Mouse (Mus musculus): ENCODE measurements around the gene Il1r1.
"Not testable (repeated sequence)": the region's sequence is repeated elsewhere in the genome, so short reads cannot be mapped to it uniquely, and the experiment has no call there.

Gene Il1r1

GRCm38 (mm10) chr1:40271052-40271451 is 46.2 kb downstream of the Il1r1 start:
- no peak for DNase-seq (ENCODE audit: low spot score)

GRCm38 (mm10) chr1:40271486-40272055 is 46.7 kb downstream of the Il1r1 start:
- DNase-seq (ENCODE audit: low spot score): no peak

GRCm38 (mm10) chr1:40272204-40272603 is 47.3 kb downstream of the Il1r1 start:
- DNase-seq (ENCODE audit: low spot score): no peak

DNA sequence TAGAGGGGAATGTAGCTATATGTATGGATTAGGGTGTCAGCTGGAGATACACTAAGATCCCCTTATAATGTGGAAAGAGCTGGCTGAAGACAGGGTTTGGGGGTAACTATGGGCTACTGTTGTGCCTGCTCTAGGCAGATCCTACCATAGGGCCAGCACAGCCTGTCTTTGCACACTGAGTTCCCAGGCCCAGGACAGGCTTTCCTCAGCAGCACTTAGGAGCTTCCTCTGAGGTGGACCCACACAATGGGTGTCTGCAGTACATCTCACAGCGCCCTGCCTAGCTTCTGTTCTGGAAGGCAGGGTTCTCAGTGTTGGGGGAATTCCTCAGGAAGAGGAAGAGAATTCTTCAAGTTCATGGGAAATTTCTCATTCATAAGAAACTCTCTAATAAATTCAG is 48.6 kb downstream of the Il1r1 start:
- no peak for DNase-seq (ENCODE audit: low spot score)

DNA sequence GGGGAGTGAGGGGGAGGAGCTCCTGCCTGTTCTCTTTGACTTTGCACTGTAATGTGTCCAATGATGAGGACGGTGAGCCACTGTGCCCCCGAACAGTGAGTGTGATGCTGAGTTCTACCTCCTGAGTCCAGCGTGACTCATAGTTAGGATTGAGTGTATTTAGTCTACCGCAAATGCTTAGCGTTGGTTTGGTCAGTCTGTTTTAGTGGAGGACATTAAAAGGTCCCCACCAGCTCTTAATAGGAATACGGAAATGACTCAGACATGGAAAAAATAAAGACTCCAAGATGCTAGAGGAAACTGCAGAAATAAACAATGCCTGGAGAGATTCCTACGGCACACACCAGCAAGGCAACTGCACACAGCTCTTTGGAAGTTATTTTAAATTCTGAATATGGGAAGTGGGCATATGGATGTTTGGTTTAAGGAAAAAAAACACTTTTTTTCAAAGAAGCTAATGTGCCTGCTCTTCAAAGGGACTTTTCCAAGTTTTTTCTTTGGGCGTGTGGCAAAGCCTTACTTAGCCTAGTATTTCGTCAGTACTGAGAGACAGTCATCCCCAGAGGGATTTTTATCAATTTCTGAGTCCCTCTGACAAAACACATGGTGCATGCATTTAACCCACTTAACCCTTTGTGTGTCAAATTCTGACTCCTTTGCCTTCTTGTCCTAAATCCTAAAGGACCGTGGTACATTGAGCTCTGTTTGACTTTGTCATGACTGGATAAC is 50.6 kb downstream of the Il1r1 start:
- no peak for DNase-seq (ENCODE audit: low spot score)

DNA sequence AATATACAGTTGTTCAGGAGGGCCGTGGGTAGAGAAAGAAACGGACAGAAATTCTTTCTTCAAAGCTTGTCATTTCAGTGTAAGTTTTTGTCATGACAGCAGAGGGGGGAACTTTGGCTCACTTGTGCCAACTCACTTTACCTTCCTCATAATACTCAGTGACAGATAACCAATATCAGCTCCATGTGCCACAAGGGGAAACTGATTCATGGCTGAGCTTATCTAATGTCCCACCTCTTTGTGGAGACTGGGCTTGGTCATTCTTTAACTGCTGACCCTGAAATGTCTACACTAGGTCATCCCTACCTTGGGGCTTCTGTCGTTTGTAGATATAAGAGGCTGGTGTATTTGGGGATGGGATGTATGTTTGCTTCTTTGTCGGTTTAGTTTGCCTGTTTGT is 53.1 kb downstream of the Il1r1 start:
- DNase-seq (ENCODE audit: low spot score): no peak

DNA sequence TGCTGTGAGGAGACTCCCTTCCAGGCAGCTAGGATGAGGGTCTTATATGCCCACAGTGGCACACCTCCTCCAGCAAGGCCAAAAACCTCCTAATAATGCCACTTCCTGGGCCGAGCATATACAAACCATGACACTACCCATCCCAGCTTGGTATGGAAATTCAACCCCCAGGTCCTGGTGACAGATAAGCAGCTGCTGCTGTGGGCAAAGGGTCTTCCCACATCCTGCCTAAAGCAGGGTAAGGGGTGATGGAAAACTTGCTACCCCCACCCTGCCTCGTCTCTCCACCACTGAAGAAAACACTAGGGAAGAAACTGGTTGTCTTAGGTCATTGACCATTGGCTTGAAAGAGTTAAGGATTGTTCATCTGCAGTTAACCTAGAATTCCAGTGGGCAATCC is 53.8 kb downstream of the Il1r1 start:
- DNase-seq (ENCODE audit: low spot score): no peak

GRCm38 (mm10) chr1:40279182-40279743 is 54.4 kb downstream of the Il1r1 start:
- no peak for DNase-seq (ENCODE audit: low spot score)

GRCm38 (mm10) chr1:40281950-40282349 is 57.1 kb downstream of the Il1r1 start:
- DNase-seq (ENCODE audit: low spot score): no peak

GRCm38 (mm10) chr1:40282394-40282793 is 57.5 kb downstream of the Il1r1 start:
- no peak for DNase-seq (ENCODE audit: low spot score)

GRCm38 (mm10) chr1:40283995-40284394 is 59.1 kb downstream of the Il1r1 start:
- no peak for DNase-seq (ENCODE audit: low spot score)

DNA sequence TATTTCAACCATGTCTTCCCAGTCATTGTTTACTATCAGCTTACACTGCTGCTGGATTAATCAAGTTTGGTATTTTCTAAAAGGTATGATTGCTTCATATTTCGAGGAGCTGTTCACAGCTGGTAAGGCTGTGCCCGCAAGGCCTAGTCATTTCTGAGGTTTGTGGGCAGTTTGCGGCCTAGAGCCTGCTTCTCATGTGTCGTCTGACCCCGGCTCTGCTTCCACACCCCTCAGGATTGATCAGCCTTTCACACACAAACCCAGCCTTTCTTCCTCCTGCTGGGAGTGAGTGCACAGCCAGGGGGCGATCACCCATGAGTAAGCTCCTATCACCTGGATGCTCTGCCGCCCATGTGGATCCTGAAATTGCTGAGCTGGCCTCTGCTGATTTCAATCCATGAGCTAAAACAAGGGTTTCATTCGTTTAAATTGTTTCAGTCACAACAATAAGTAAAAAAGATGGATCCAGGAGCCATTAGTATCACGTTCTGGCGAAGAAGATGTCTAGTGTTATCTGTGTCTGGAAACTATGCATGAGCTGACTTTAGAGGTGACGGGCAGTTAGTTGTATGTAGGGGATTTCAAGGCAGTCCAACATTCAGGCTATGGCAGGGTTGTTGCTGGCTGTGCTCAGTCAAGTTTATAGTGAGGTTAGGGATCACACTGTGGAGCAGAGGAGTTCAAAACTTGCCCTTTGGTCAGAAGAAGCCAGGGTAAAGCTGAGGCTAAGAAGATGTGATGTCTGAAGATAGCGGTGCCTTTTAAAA is 65.8 kb downstream of the Il1r1 start:
- no peak for DNase-seq (ENCODE audit: low spot score)

GRCm38 (mm10) chr1:40292231-40292630 is 67.4 kb downstream of the Il1r1 start:
- DNase-seq (ENCODE audit: low spot score): no peak

- no peak for DNase-seq (ENCODE audit: low spot score)
Observed at GRCm38 (mm10) chr1:40293891-40294290, 69.0 kb downstream of the Il1r1 start.

GRCm38 (mm10) chr1:40294824-40295223 is 69.9 kb downstream of the Il1r1 start:
- DNase-seq (ENCODE audit: low spot score): no peak

DNA sequence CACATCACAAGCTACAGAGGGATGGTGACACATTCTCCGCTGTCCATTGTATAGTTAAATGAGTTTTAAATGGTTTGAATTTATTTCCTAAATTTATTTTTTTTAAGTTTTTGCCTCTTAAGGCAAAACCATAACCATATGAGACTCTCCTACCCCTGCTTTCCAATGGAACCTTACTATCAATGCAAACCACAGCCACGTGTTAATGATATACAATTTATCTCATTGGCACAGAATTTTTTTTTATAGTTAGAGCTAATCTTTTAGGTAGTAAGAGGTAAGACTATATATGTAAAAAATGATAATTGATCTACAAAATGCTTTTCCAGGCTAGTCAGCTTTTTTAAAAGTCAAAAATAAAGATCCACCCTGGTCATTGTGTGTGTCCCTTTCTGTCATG is 73.2 kb downstream of the Il1r1 start:
- DNase-seq (ENCODE audit: low spot score): no peak

DNA sequence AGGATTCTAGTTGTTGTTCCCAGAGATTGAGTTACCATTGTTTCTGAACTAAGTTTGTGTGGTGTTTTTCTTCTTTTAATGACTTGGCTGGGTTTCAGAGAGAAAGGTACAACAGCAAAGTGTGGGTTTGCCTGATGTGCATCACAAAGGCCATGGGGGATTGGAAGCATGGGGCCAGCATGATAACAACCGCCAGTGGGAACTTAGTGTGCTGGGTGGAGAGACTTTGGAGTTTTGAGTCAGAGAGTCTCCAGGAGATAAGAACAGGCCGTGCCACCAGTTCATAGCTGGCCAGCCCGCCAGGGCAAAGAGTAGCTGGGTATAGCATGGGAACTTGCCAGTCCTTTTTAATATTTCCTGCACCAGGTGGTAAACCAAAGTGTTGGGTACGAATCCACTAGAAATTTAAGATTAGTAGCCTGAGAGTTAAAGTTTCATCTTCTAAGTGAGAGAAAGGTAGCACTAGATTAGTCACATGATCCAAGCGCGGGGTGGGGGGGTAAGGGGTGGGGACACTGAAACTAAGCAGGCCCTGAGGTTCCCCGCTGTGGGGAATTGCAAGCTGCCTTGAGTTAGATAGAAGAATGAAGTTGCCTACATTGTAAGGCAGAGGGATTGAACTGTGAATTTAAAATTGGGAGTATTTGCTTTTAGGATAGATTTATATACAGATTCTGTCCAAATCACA is 78.4 kb downstream of the Il1r1 start:
- peak; percentile 72 for DNase-seq (ENCODE audit: low spot score)

DNA sequence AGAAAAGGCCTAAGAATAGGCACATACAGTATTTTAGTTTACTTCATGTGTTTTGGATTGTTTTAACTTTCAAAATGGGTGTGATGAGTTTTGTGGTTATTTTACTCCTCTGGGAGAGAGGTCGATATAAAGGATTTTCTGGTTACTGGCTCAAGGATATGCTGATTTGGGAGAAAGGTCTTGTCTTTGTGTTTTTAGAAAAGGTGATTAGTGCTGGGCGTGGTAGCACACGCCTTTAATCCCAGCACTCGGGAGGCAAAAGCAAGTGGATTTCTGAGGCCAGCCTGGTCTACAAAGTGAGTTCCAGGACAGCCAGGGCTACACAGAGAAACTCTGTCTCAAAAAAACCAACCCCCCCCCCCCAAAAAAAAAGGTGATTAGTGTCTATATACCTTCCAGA is 79.4 kb downstream of the Il1r1 start:
- not testable (repeated sequence) for DNase-seq (ENCODE audit: low spot score)

- no peak for DNase-seq (ENCODE audit: low spot score)
Observed at GRCm38 (mm10) chr1:40306111-40306510, 81.2 kb downstream of the Il1r1 start.

- no peak for DNase-seq (ENCODE audit: low spot score)
Observed at GRCm38 (mm10) chr1:40311123-40311522, 86.2 kb downstream of the Il1r1 start.

GRCm38 (mm10) chr1:40311625-40312024 is 86.7 kb downstream of the Il1r1 start:
- DNase-seq (ENCODE audit: low spot score): no peak

GRCm38 (mm10) chr1:40314016-40314415 is 89.1 kb downstream of the Il1r1 start:
- DNase-seq (ENCODE audit: low spot score): no peak
